Mouse (Mus musculus) bone marrow macrophage, adult 2 months (primary cell): ENCODE data around the gene Pcp2.

Source experiments
- CTCF ChIP-seq: IDR thresholded peaks from 2 replicates; pipeline ENCODE4 v1.5.1; 2012; ENCODE audit warnings: low read depth, mild to moderate bottlenecking, low read length, moderate library complexity
- POLR2A ChIP-seq: IDR thresholded peaks from 2 replicates; pipeline ENCODE4 v1.6.1; 2012; ENCODE audit warnings: mild to moderate bottlenecking, low read depth, low read length, borderline replicate concordance

DNA sequence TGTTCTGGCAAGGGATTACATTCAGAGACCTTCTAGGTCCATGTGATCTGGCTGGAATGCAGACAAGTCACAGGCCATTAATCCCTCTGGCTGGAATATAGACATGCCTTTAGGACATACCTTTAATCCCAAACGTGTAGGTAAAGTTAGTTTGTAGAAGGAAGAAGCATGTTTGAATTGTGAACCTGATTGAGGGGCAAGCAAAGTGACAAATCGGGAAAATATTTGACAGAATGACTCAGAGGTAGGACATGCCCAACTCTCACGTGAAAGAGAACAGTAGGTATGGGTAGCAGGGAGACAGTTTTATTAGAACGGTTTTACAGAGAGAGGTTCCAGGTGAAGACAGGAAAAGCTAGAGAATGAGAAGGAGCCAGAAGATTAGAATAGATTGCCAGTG lies 22.2 kb upstream of the Pcp2 start:
- TF ChIP-seq CTCF (no peak), POLR2A (no peak)
